Mouse (Mus musculus) hindbrain, embryonic 16.5 days (tissue): ENCODE results near the gene Ces1e. TPM values are rescaled to one million over a fixed set of nuclear protein-coding genes. Genes with fewer than 3 reads are reported as not detected.
"Not testable (repeated sequence)": the region's sequence is repeated elsewhere in the genome, so short reads cannot be mapped to it uniquely, and the experiment has no call there.

Experiments used
- ATAC-seq: fragments of 200-750 bp; cut with Nextera tagmentation; 2 replicates; pipeline ENCODE4 v1.8.0; 2017; ENCODE audit warnings: moderate TSS enrichment, moderate library complexity
- H3K27ac ChIP-seq: fragments of 300-500 bp; sonication (generic); 2 replicates; pipeline ENCODE4 v1.5.1; 2014; ENCODE audit warnings: low read depth, mild to moderate bottlenecking, control low read depth, low read length, moderate library complexity
- H3K27me3 ChIP-seq: fragments of 300-500 bp; sonication (generic); replicated peaks from 2 replicates; pipeline ENCODE4 v1.6.1; 2014; ENCODE audit warnings: low read length; ENCODE audit not compliant: control insufficient read depth, insufficient read depth
- H3K36me3 ChIP-seq: fragments of 300-500 bp; sonication (generic); 2 replicates; pipeline ENCODE4 v1.6.1; 2014; ENCODE audit warnings: mild to moderate bottlenecking, low read length, moderate library complexity, mixed read lengths; ENCODE audit not compliant: control insufficient read depth, insufficient read depth
- H3K4me1 ChIP-seq: fragments of 300-500 bp; sonication (generic); 2 replicates; pipeline ENCODE4 v1.6.1; 2014; ENCODE audit warnings: low read depth, low read length; ENCODE audit not compliant: control insufficient read depth, insufficient read depth
- H3K4me2 ChIP-seq: fragments of 300-500 bp; sonication (generic); 2 replicates; pipeline ENCODE4 v1.6.1; 2014; ENCODE audit warnings: mild to moderate bottlenecking, low read length, control low read depth, moderate library complexity
- H3K4me3 ChIP-seq: fragments of 300-500 bp; sonication (generic); 2 replicates; pipeline ENCODE4 v1.5.1; 2014; ENCODE audit warnings: mild to moderate bottlenecking, low read length, control low read depth, moderate library complexity
- H3K9ac ChIP-seq: fragments of 300-500 bp; sonication (generic); 2 replicates; pipeline ENCODE4 v1.6.1; 2014; ENCODE audit warnings: low read depth, mild to moderate bottlenecking, control low read depth, low read length, moderate library complexity
- H3K9me3 ChIP-seq: fragments of 300-500 bp; sonication (generic); 2 replicates; pipeline ENCODE4 v1.6.1; 2014; ENCODE audit warnings: mild to moderate bottlenecking, low read length, moderate library complexity; ENCODE audit not compliant: control insufficient read depth
- WGBS: fragments of 180-500 bp; shearing (Covaris S2); extraction: QIAGEN DNeasy Blood & Tissue Kit; methylation state at CpG from one replicate; pipeline ENCODE4 v1.1.7; 2014; 5-methylcytosine and 5-hydroxymethylcytosine counted together
- polyA plus RNA-seq: library from polyadenylated mRNA; unstranded; fragments of >200 nt; fragmentation: Nextera tagmentation; extraction: Ambion mirVana; gene quantifications from 2 replicates; pipeline ENCODE4 v1.2.1, GENCODE M21; 2015

Ces1e gene
- polyA plus RNA-seq, 1 experiment from 2014 or later, result not detected

DNA sequence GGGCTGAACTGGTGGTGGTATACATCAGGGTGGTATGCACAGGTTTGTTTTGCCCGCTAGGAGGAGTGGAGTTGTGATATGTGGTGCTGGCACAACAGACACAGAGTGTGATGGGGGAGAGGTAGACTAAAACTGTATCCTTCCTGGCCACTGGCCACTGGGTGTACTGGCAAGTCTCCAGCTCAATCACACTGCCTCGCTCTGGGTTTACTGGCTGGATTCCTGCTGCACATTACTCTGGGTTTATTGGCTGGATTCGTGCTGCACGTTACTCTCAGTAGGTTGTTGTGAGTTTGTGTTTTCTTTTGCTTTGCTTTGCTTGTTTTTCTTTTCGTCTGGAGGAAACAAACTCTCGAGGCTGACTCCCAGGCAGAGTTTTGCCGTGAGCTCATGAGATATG lies 30.3 kb downstream of the Ces1e start:
- not testable (repeated sequence) for H3K9me3 ChIP-seq, H3K9ac ChIP-seq, H3K36me3 ChIP-seq, H3K4me3 ChIP-seq, ATAC-seq, H3K4me2 ChIP-seq, H3K4me1 ChIP-seq, H3K27me3 ChIP-seq, H3K27ac ChIP-seq
- 65% methylated on average over 7 of the region's 7 CpGs for WGBS

DNA sequence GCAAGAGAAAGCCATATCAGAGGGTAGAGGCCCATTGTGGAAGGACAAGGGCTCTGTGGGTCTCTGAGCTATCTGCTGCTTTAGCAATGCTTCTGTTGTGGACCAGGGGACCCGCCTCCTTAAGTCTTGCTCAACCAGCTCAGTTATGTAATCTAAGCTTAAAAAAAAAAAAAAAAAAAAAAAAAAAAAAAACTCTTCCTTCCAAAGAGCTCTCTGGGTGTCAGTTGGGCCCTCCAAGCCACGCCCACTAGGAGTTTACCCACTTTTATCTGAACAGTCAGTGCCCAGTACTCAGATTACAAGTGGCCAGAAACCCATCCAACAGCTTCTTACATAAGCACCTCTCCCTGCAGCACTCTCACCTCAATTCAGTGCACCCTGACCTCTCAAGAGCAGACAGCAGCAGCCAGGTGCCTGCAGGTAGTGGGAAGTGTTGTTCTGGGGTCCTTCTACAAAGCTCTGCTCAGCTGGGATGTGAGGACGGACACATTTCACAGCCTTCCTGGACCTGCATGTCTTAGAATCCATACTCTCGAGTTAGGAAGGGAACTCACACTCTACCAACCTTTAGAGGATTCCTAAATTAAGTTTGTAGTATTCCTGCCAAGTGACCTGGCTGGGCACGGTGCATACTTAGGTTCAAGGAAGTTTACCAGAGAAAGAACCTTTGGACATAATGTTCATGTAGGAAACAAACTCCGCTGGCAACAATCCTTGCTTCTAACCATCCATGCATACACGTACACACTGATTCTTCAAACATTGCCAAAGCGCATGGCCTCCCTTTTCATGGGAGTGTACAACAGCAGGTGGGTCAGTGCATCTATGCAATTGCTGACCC lies 31.5 kb downstream of the Ces1e start, which contains the start of gene Ces1d:
Gene Ces1d (minus strand): TSS at position 154 of the 841 bp plus-strand sequence.
- no peak within 1 kb of the TSS for H3K4me2 ChIP-seq
- ATAC-seq, result no peak
- no peaks in the 10 kb centered on the region for H3K4me1 ChIP-seq
- H3K9ac ChIP-seq, result no peak within 1 kb of the TSS
- no peaks in the 10 kb centered on the region for H3K27me3 ChIP-seq
- 85% methylated on average over 8 of the region's 8 CpGs for WGBS
- H3K4me3 ChIP-seq, result no peak within 1 kb of the TSS
- H3K36me3 ChIP-seq, result no peaks in the 10 kb centered on the region
- H3K27ac ChIP-seq, result no peak within 1 kb of the TSS
- no peaks in the 10 kb centered on the region for H3K9me3 ChIP-seq

GRCm38 (mm10) chr8:93196436-93196835 lies 33.0 kb downstream of the Ces1e start:
- ATAC-seq, result no peak
- WGBS, result 92% methylated on average over 5 of the region's 5 CpGs
- Histone ChIP-seq H3K9me3 (no peaks in the 10 kb centered on the region), H3K27ac (no peak overlapping the region), H3K4me1 (no peaks in the 10 kb centered on the region), H3K36me3 (no peaks in the 10 kb centered on the region), H3K4me3 (no peak overlapping the region), H3K9ac (no peak overlapping the region), H3K27me3 (no peaks in the 10 kb centered on the region), H3K4me2 (no peak overlapping the region)

DNA sequence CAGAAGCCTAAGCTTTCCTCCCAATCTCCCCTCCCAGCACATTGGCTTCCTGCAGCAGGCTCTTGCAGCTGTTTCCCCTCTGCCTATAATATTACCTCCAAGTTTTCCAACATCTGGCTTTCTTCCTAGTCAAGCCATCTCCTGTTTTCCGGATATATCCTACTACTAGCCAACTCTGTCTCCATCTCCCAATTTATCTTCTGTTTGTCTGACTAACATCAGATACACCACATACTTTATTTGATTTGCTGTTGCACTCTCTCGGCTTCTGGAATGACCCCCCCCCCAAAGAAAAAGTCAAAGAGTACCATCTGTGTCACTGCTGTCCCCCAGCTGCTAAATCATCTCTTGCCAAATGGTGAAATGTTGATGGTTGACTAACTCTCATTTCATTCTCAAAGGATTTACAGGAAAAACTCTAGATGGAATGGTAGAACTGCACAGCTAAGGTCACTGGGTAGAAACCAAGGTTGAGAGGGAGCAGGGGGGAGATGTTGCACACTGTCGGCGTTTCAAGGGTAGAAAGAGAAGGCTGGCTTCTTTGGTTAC lies 48.8 kb downstream of the Ces1e start:
- no peak overlapping the region for H3K4me3 ChIP-seq
- no peak for ATAC-seq
- H3K4me1 ChIP-seq, result no peaks in the 10 kb centered on the region
- H3K9ac ChIP-seq, result no peak overlapping the region
- H3K36me3 ChIP-seq, result no peaks in the 10 kb centered on the region
- no peaks in the 10 kb centered on the region for H3K27me3 ChIP-seq
- H3K9me3 ChIP-seq, result no peaks in the 10 kb centered on the region
- no peak overlapping the region for H3K27ac ChIP-seq
- H3K4me2 ChIP-seq, result no peak overlapping the region
- WGBS, result 82% methylated on average over 4 of the region's 4 CpGs

GRCm38 (mm10) chr8:93176593-93176992 lies 52.8 kb downstream of the Ces1e start:
- Histone ChIP-seq H3K9ac (no peak overlapping the region), H3K4me3 (no peak overlapping the region), H3K9me3 (no peaks in the 10 kb centered on the region), H3K4me2 (no peak overlapping the region), H3K36me3 (no peaks in the 10 kb centered on the region), H3K27ac (no peak overlapping the region), H3K27me3 (no peaks in the 10 kb centered on the region), H3K4me1 (no peaks in the 10 kb centered on the region)
- ATAC-seq, result no peak
- WGBS, result 41% methylated on average over 1 of the region's 1 CpGs

DNA sequence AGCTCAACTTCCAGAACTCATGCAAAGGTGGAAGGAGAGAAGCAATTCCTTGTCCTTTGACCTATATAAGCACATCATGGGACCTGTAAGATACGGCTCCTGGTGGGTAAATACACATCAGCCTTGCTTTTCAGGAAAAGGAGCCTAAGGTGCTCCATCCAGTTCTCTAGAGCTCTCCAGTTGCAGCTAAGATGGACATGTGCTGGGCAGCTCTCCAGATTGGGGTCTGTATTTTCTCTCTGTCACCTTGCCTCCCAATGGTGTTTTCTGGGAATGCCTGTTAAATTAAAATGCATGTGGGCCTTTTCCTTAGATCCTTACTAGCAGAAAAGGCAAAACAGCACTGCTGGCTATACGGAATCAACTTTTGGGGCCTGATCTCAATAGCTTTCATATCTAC lies 54.9 kb downstream of the Ces1e start:
- no peaks in the 10 kb centered on the region for H3K4me1 ChIP-seq
- H3K9ac ChIP-seq, result no peak overlapping the region
- no peaks in the 10 kb centered on the region for H3K27me3 ChIP-seq
- WGBS, result 89% methylated on average over 2 of the region's 2 CpGs
- H3K4me3 ChIP-seq, result no peak overlapping the region
- H3K9me3 ChIP-seq, result no peaks in the 10 kb centered on the region
- ATAC-seq, result no peak
- no peaks in the 10 kb centered on the region for H3K36me3 ChIP-seq
- H3K27ac ChIP-seq, result no peak overlapping the region
- H3K4me2 ChIP-seq, result no peak overlapping the region

DNA sequence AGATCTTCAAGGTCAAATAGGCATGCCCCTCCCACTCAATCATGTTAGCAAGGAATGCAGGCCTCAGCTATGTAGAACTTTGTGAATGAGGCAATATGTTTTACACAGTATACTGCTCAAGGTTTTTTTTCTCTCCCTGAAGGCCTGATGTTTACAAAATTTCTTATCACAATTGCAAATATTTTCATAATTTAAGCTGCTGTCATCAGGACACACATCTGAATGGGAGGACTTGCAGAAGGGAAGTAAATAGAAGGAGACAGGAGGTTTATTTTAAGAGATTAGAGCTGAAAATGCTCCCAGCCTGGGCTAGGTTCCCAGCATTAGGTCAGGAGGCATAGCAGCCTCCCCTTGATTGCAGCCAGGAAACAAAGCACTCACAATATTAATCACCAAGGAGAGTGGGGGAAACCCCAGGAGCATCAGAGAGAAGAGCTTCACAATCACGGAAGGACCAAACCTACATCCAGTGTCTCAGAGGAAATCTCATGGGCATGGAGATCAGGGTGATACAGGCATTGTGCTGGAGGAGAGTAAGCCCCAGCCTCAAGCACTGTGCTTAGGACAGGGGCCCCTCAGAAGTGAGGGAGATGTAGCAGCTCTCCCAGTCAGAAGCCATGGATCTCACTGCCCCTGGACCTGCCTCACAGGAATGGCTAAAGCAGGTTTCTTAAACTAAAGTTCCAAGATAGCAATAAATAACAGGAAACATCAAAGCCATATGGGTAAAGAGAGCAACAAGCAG lies 57.4 kb downstream of the Ces1e start:
- Histone ChIP-seq H3K4me3 (no peak overlapping the region), H3K9ac (no peak overlapping the region), H3K36me3 (no peaks in the 10 kb centered on the region), H3K4me1 (no peaks in the 10 kb centered on the region), H3K4me2 (no peak overlapping the region), H3K27me3 (no peaks in the 10 kb centered on the region), H3K27ac (no peak overlapping the region), H3K9me3 (no peaks in the 10 kb centered on the region)
- 63% methylated on average over 1 of the region's 1 CpGs for WGBS
- no peak for ATAC-seq

DNA sequence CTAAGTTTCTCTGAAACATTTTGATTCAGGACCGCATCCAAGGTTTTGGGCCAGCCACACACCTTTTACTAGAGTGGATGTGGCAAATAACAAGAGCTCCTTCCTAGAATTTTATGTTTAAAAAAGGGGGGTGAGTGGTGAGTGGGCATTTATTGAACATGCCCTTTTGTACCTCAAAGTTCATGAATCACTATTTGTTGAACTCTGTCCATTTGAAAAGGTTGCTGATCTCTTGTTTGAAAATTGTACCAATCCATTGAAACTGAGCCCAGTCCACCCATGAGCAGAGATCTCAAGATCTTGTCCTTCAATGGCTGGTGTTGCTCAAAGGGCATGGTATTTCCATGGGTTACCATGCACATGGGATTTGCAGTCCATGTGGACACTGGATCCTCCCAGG lies 66.1 kb downstream of the Ces1e start:
- no peaks in the 10 kb centered on the region for H3K4me1 ChIP-seq
- WGBS, result 86% methylated on average over 1 of the region's 1 CpGs
- no peak overlapping the region for H3K9ac ChIP-seq
- no peak for ATAC-seq
- H3K4me3 ChIP-seq, result no peak overlapping the region
- no peaks in the 10 kb centered on the region for H3K27me3 ChIP-seq
- H3K4me2 ChIP-seq, result no peak overlapping the region
- H3K36me3 ChIP-seq, result no peaks in the 10 kb centered on the region
- H3K27ac ChIP-seq, result no peak overlapping the region
- H3K9me3 ChIP-seq, result no peaks in the 10 kb centered on the region

DNA sequence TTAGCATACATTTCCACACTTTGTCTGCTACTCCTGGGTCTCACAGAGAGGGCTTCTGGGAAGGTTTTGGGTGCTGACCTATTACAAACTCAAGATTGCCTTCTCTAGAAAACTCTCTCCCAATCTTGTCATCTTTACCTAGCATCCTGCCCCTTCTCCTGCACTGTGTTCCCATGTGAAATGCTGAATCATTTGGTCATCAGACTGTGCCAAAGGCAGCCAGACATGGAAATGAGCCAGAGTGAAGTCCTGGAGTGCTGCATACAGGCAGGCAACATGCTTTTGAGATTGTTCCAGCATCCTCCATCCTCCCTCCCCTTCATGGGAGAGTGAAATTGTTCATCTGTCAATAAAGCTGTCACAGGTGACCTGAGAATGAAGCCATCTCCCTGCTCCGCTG lies 78.0 kb downstream of the Ces1e start:
- Histone ChIP-seq H3K9ac (no peak overlapping the region), H3K36me3 (no peaks in the 10 kb centered on the region), H3K4me3 (no peak overlapping the region), H3K4me1 (no peaks in the 10 kb centered on the region), H3K4me2 (no peak overlapping the region), H3K27ac (no peak overlapping the region), H3K9me3 (no peaks in the 10 kb centered on the region), H3K27me3 (no peaks in the 10 kb centered on the region)
- no peak for ATAC-seq
- 88% methylated on average over 1 of the region's 1 CpGs for WGBS
